In genomic region chr10:119823691-119824090, GRCm38 (mm10) we compare ENCODE assay signal across 21 mouse cellular contexts.
A peak's percentile ranks its signal among the peaks of the same experiment; 100 is the strongest.
DNase-seq lines count a peak whose midpoint lies in the region; ATAC-seq and TF ChIP-seq lines count a peak whose summit lies in the region.
"Had no signal": no experiment of that assay in that cellular context is flagged by ENCODE, and none has a peak within 500 bp of the region (broad histone marks: within the 10 kb centered on the region; RNA-seq: fewer than 3 reads in every experiment).

No protein-coding gene starts in this region.

- no peak overlapping the region for H3K4me3 ChIP-seq in hindbrain, embryonic 10.5 days
- H3K4me3 ChIP-seq in hindbrain, postnatal 0 days (ENCODE audit: low read length), result no peak overlapping the region
- H3K4me3 ChIP-seq in midbrain, embryonic 11.5 days (ENCODE audit: low read depth, low read length), result no peak overlapping the region
- H3K4me3 ChIP-seq in midbrain, embryonic 16.5 days (ENCODE audit: low read depth, low read length), result no peak overlapping the region
- no peak overlapping the region for H3K4me3 ChIP-seq in hindbrain, embryonic 11.5 days (ENCODE audit: low read depth, low read length)
- H3K4me3 ChIP-seq in neural tube, embryonic 12.5 days, result no peak overlapping the region
- H3K4me3 ChIP-seq: embryonic facial prominence, embryonic 10.5 days; heart, embryonic 13.5 days; limb, embryonic 15.5 days; stomach, embryonic 15.5 days had no signal

- H3K4me2 ChIP-seq in hindbrain, postnatal 0 days (ENCODE audit: low read depth, low read length), result no peak overlapping the region
- no peak overlapping the region for H3K4me2 ChIP-seq in midbrain, embryonic 11.5 days
- H3K4me2 ChIP-seq in midbrain, embryonic 16.5 days (ENCODE audit: low read length), result no peak overlapping the region
- H3K4me2 ChIP-seq in hindbrain, embryonic 11.5 days (replicated peaks; ENCODE audit: low read depth, low read length), result no peak overlapping the region
- peak overlapping the region; percentile 25; the same call in 1 of the 2 replicates for H3K4me2 ChIP-seq in neural tube, embryonic 12.5 days (replicated peaks)
- H3K4me2 ChIP-seq: heart, embryonic 13.5 days; limb, embryonic 15.5 days; stomach, embryonic 15.5 days had no signal

- no peaks in the 10 kb centered on the region for H3K9me3 ChIP-seq in hindbrain, embryonic 10.5 days
- no peaks in the 10 kb centered on the region for H3K9me3 ChIP-seq in hindbrain, postnatal 0 days (ENCODE audit: low read length)
- no peaks in the 10 kb centered on the region for H3K9me3 ChIP-seq in midbrain, embryonic 11.5 days (ENCODE audit: control insufficient read depth, low read length)
- H3K9me3 ChIP-seq in midbrain, embryonic 16.5 days (replicated peaks; ENCODE audit: control insufficient read depth, low read length, poor library complexity, severe bottlenecking), result no peaks in the 10 kb centered on the region
- no peaks in the 10 kb centered on the region for H3K9me3 ChIP-seq in hindbrain, embryonic 11.5 days (ENCODE audit: control insufficient read depth, low read length)
- H3K9me3 ChIP-seq in neural tube, embryonic 12.5 days, result no peaks in the 10 kb centered on the region
- H3K9me3 ChIP-seq: embryonic facial prominence, embryonic 10.5 days; heart, embryonic 13.5 days; limb, embryonic 15.5 days; stomach, embryonic 15.5 days had no signal

- WGBS in hindbrain, embryonic 10.5 days, result 53% methylated on average over 7 of the region's 7 CpGs
- 24% methylated on average over 7 of the region's 7 CpGs for WGBS in hindbrain, postnatal 0 days
- WGBS in midbrain, embryonic 11.5 days, result 56% methylated on average over 7 of the region's 7 CpGs
- 23% methylated on average over 7 of the region's 7 CpGs for WGBS in midbrain, embryonic 16.5 days
- WGBS in hindbrain, embryonic 11.5 days, result 54% methylated on average over 7 of the region's 7 CpGs
- 48% methylated on average over 7 of the region's 7 CpGs for WGBS in neural tube, embryonic 12.5 days

- no peak for TF ChIP-seq CTCF in hindbrain, postnatal 0 days (IDR thresholded peaks at IDR 0.05; ENCODE audit: low read depth)

- no peaks in the 10 kb centered on the region for H3K36me3 ChIP-seq in hindbrain, embryonic 10.5 days
- no peaks in the 10 kb centered on the region for H3K36me3 ChIP-seq in hindbrain, postnatal 0 days (ENCODE audit: insufficient read depth, low read length)
- no peaks in the 10 kb centered on the region for H3K36me3 ChIP-seq in midbrain, embryonic 11.5 days (ENCODE audit: control insufficient read depth, insufficient read depth, low read length)
- no peaks in the 10 kb centered on the region for H3K36me3 ChIP-seq in midbrain, embryonic 16.5 days (ENCODE audit: control insufficient read depth, insufficient read depth, low read length)
- H3K36me3 ChIP-seq in hindbrain, embryonic 11.5 days (ENCODE audit: control insufficient read depth, insufficient read depth, low read length), result no peaks in the 10 kb centered on the region
- H3K36me3 ChIP-seq in neural tube, embryonic 12.5 days, result no peaks in the 10 kb centered on the region
- H3K36me3 ChIP-seq: embryonic facial prominence, embryonic 10.5 days; heart, embryonic 13.5 days; limb, embryonic 15.5 days; stomach, embryonic 15.5 days had no signal

- H3K9ac ChIP-seq in hindbrain, postnatal 0 days (replicated peaks; ENCODE audit: low read length), result no peak overlapping the region
- no peak overlapping the region for H3K9ac ChIP-seq in midbrain, embryonic 11.5 days (ENCODE audit: low read length)
- H3K9ac ChIP-seq in midbrain, embryonic 16.5 days (ENCODE audit: low read depth, low read length), result no peak overlapping the region
- no peak overlapping the region for H3K9ac ChIP-seq in hindbrain, embryonic 11.5 days (ENCODE audit: low read depth, low read length)
- H3K9ac ChIP-seq in neural tube, embryonic 12.5 days, result no peak overlapping the region
- H3K9ac ChIP-seq: heart, embryonic 13.5 days; limb, embryonic 15.5 days; stomach, embryonic 15.5 days had no signal

- H3K4me1 ChIP-seq in hindbrain, embryonic 10.5 days (replicated peaks), result peaks cover 47% of the 10 kb centered on the region
- H3K4me1 ChIP-seq in hindbrain, postnatal 0 days (ENCODE audit: insufficient read depth, low read length), result peaks cover 7% of the 10 kb centered on the region
- peaks cover 19% of the 10 kb centered on the region for H3K4me1 ChIP-seq in midbrain, embryonic 11.5 days (ENCODE audit: control insufficient read depth, insufficient read depth, low read length)
- H3K4me1 ChIP-seq in midbrain, embryonic 16.5 days (ENCODE audit: control insufficient read depth, insufficient read depth, low read length), result peaks cover 27% of the 10 kb centered on the region
- H3K4me1 ChIP-seq in hindbrain, embryonic 11.5 days (replicated peaks; ENCODE audit: control insufficient read depth, insufficient read depth, low read length), result no peaks in the 10 kb centered on the region; the same call in 1 of the 2 replicates
- H3K4me1 ChIP-seq in neural tube, embryonic 12.5 days, result peaks cover 18% of the 10 kb centered on the region

- H3K27me3 ChIP-seq in hindbrain, embryonic 10.5 days (ENCODE audit: insufficient read depth, poor library complexity, severe bottlenecking), result no peaks in the 10 kb centered on the region
- H3K27me3 ChIP-seq in hindbrain, postnatal 0 days (ENCODE audit: insufficient read depth, low read length), result no peaks in the 10 kb centered on the region
- no peaks in the 10 kb centered on the region; the same call in 1 of the 2 replicates for H3K27me3 ChIP-seq in midbrain, embryonic 11.5 days (ENCODE audit: control insufficient read depth, insufficient read depth, low read length)
- H3K27me3 ChIP-seq in midbrain, embryonic 16.5 days (ENCODE audit: control insufficient read depth, insufficient read depth, low read depth, low read length), result no peaks in the 10 kb centered on the region
- no peaks in the 10 kb centered on the region for H3K27me3 ChIP-seq in hindbrain, embryonic 11.5 days (ENCODE audit: control insufficient read depth, insufficient read depth, low read length)
- H3K27me3 ChIP-seq in neural tube, embryonic 12.5 days (replicated peaks), result no peaks in the 10 kb centered on the region
- H3K27me3 ChIP-seq: heart, embryonic 13.5 days; limb, embryonic 15.5 days; Patski; stomach, embryonic 15.5 days had no signal

- no peak for DNase-seq in hindbrain, embryonic 10.5 days (ENCODE audit: low spot score)
- DNase-seq in hindbrain, postnatal 0 days (ENCODE audit: low spot score), result no peak
- DNase-seq in midbrain, embryonic 11.5 days (ENCODE audit: low spot score, missing footprints), result no peak
- peak; percentile 25 for DNase-seq in hindbrain, embryonic 11.5 days (ENCODE audit: low spot score)
- DNase-seq in left cerebral cortex, adult 18-20 months (ENCODE audit: low spot score in 2 of 2), result no peak
- DNase-seq in urinary bladder, adult 18-20 months (ENCODE audit: low spot score in 2 of 2), result no peak
- DNase-seq: B cell, adult 2 months; cerebellum, postnatal 25 days; heart, adult 11 months; heart, postnatal 4 days; spleen, adult 18-20 months had no signal

- no peak for ATAC-seq in hindbrain, postnatal 0 days
- no peak for ATAC-seq in midbrain, embryonic 11.5 days (ENCODE audit: low FRiP score)
- ATAC-seq in midbrain, embryonic 16.5 days, result no peak
- ATAC-seq in hindbrain, embryonic 11.5 days (ENCODE audit: low FRiP score), result no peak
- ATAC-seq in neural tube, embryonic 12.5 days (ENCODE audit: low FRiP score, low read depth), result no peak
- ATAC-seq: forebrain, embryonic 14.5 days; intestine, postnatal 0 days; Patski had no signal

- H3K27ac ChIP-seq in hindbrain, embryonic 10.5 days, result peak overlapping the region; percentile 50; the same call in 1 of the 2 replicates
- H3K27ac ChIP-seq in hindbrain, postnatal 0 days, result no peak overlapping the region
- 0 out of 2 replicates have a peak overlapping the region, but pooled peaks have one; percentile 5 for H3K27ac ChIP-seq in midbrain, embryonic 11.5 days (ENCODE audit: low read depth, low read length)
- H3K27ac ChIP-seq in midbrain, embryonic 16.5 days (ENCODE audit: low read length), result no peak overlapping the region
- peak overlapping the region; percentile 67; the same call in 1 of the 2 replicates for H3K27ac ChIP-seq in hindbrain, embryonic 11.5 days (ENCODE audit: low read depth, low read length)
- H3K27ac ChIP-seq in neural tube, embryonic 12.5 days, result no peak overlapping the region; the same call in 1 of the 2 replicates
- H3K27ac ChIP-seq: embryonic facial prominence, embryonic 10.5 days; heart, embryonic 13.5 days; limb, embryonic 15.5 days; macrophage; stomach, embryonic 15.5 days had no signal

Comparison
In these comparisons a context has a peak if more than half of its experiments do, and no peak if none do; other contexts are left out.
1. H3K27ac ChIP-seq: peak in hindbrain, embryonic 10.5 days (single experiment), midbrain, embryonic 11.5 days (single experiment) and hindbrain, embryonic 11.5 days (single experiment); none in hindbrain, postnatal 0 days (single experiment), midbrain, embryonic 16.5 days (single experiment) and neural tube, embryonic 12.5 days (single experiment).